In genomic region chr16:4267857-4268666, GRCm38 (mm10) we compare ENCODE assay signal across 7 mouse cellular contexts. TPM values are rescaled to one million over a fixed set of nuclear protein-coding genes. Genes with fewer than 3 reads are reported as not detected.
A peak's percentile ranks its signal among the peaks of the same experiment; 100 is the strongest.
DNase-seq lines count a peak whose midpoint lies in the region; ATAC-seq and TF ChIP-seq lines count a peak whose summit lies in the region.

No protein-coding gene starts in this region.

- peak overlapping the region; percentile 40 for H3K4me3 ChIP-seq in intestine, postnatal 0 days (ENCODE audit: low read depth, low read length)
- H3K4me3 ChIP-seq in limb, embryonic 12.5 days (replicated peaks) = peak overlapping the region; percentile 38
- H3K4me3 ChIP-seq in midbrain, embryonic 14.5 days (replicated peaks; ENCODE audit: low read depth, low read length) = peak overlapping the region; percentile 30

- H3K27me3 ChIP-seq in intestine, postnatal 0 days (replicated peaks; ENCODE audit: control insufficient read depth, insufficient read depth, low read length) = no peaks in the 10 kb centered on the region
- no peaks in the 10 kb centered on the region; the same call in 1 of the 2 replicates for H3K27me3 ChIP-seq in limb, embryonic 12.5 days
- no peaks in the 10 kb centered on the region for H3K27me3 ChIP-seq in midbrain, embryonic 14.5 days (ENCODE audit: control insufficient read depth, insufficient read depth, low read length)

- no peaks in the 10 kb centered on the region for H3K4me1 ChIP-seq in intestine, postnatal 0 days (replicated peaks; ENCODE audit: control insufficient read depth, insufficient read depth, low read length)
- H3K4me1 ChIP-seq in limb, embryonic 12.5 days (replicated peaks) = peaks cover 20% of the 10 kb centered on the region; the same call in 1 of the 2 replicates
- 0 out of 2 replicates have a peak, but pooled peaks cover 8% of the 10 kb centered on the region for H3K4me1 ChIP-seq in midbrain, embryonic 14.5 days (ENCODE audit: control insufficient read depth, insufficient read depth, low read length)

- no peaks in the 10 kb centered on the region for H3K36me3 ChIP-seq in intestine, postnatal 0 days (ENCODE audit: control insufficient read depth, insufficient read depth)
- no peaks in the 10 kb centered on the region for H3K36me3 ChIP-seq in limb, embryonic 12.5 days
- no peaks in the 10 kb centered on the region for H3K36me3 ChIP-seq in midbrain, embryonic 14.5 days (ENCODE audit: control insufficient read depth, insufficient read depth, low read length)

- peak; percentile 94 for DNase-seq in adrenal gland, postnatal 10 days
- DNase-seq in embryo, embryonic 11.5 days (ENCODE audit: low read depth, low spot score) = peak; percentile 70
- peak; percentile 87 for DNase-seq in midbrain, embryonic 14.5 days
- peak; percentile 32 to 72 for DNase-seq in spleen, adult 18-20 months

- peak overlapping the region; percentile 35; the same call in 1 of the 2 replicates for H3K9ac ChIP-seq in intestine, postnatal 0 days (ENCODE audit: low read depth, low read length)
- peak overlapping the region; percentile 60 for H3K9ac ChIP-seq in limb, embryonic 12.5 days (replicated peaks)
- H3K9ac ChIP-seq in midbrain, embryonic 14.5 days (replicated peaks; ENCODE audit: low read length) = peak overlapping the region; percentile 39; the same call in 1 of the 2 replicates

- TF ChIP-seq CTCF in intestine, postnatal 0 days (IDR thresholded peaks at IDR 0.05; ENCODE audit: low read depth) = peak; percentile 99

- ATAC-seq in granulocyte monocyte progenitor cell, adult 5-6 weeks (replicated peaks; ENCODE audit: poor library complexity, severe bottlenecking) = peak; percentile 96
- peak; percentile 80 for ATAC-seq in intestine, postnatal 0 days
- peak; percentile 66 for ATAC-seq in limb, embryonic 12.5 days (ENCODE audit: insufficient number of reproducible peaks, insufficient read depth, low FRiP score, low TSS enrichment, low read depth)
- peak; percentile 81 for ATAC-seq in midbrain, embryonic 14.5 days (ENCODE audit: low FRiP score, low TSS enrichment)

- H3K4me2 ChIP-seq in intestine, postnatal 0 days (replicated peaks; ENCODE audit: low read depth) = peak overlapping the region; percentile 79
- peak overlapping the region; percentile 62 for H3K4me2 ChIP-seq in limb, embryonic 12.5 days
- H3K4me2 ChIP-seq in midbrain, embryonic 14.5 days (ENCODE audit: low read length) = peak overlapping the region; percentile 65

- WGBS in intestine, postnatal 0 days = 8% methylated on average over 40 of the region's 40 CpGs
- 9% methylated on average over 40 of the region's 40 CpGs for WGBS in limb, embryonic 12.5 days
- 8% methylated on average over 40 of the region's 40 CpGs for WGBS in midbrain, embryonic 14.5 days

- no peaks in the 10 kb centered on the region for H3K9me3 ChIP-seq in intestine, postnatal 0 days (ENCODE audit: control insufficient read depth)
- H3K9me3 ChIP-seq in limb, embryonic 12.5 days = no peaks in the 10 kb centered on the region
- no peaks in the 10 kb centered on the region for H3K9me3 ChIP-seq in midbrain, embryonic 14.5 days (ENCODE audit: control insufficient read depth, low read length)

- no peak overlapping the region for H3K27ac ChIP-seq in intestine, postnatal 0 days (ENCODE audit: low read depth, low read length)
- no peak overlapping the region for H3K27ac ChIP-seq in limb, embryonic 12.5 days
- H3K27ac ChIP-seq in midbrain, embryonic 14.5 days (replicated peaks; ENCODE audit: low read depth, low read length) = no peak overlapping the region

RNA-seq across cellular contexts. Expression of gene Crebbp, which starts 54.3 kb away (rescaled TPM):
- total RNA-seq in adrenal gland, postnatal 10 days (2021) = 10 to 100 TPM; 46.5 to 54.6 TPM
- total RNA-seq in granulocyte monocyte progenitor cell, adult 5-6 weeks (2014; fragmentation: Nextera tagmentation) = 33.0 and 52.9 TPM in 2 replicates
- total RNA-seq in granulocyte monocyte progenitor cell, adult 5-6 weeks (2017) = 12.3 and 13.5 TPM in 2 replicates
- polyA plus RNA-seq in intestine, postnatal 0 days (2015; fragmentation: Nextera tagmentation; extraction: Ambion mirVana) = 22.7 and 33.1 TPM in 2 replicates
- 42.9 and 44.1 TPM in 2 replicates for polyA plus RNA-seq in limb, embryonic 12.5 days (2016; fragmentation: Nextera tagmentation; extraction: Ambion mirVana)
- 46.8 and 48.7 TPM in 2 replicates for polyA plus RNA-seq in midbrain, embryonic 14.5 days (2014; fragmentation: Nextera tagmentation; extraction: Ambion mirVana)
